Mouse (Mus musculus) thymus, postnatal 10 days (tissue): ENCODE results near the gene Sun2.

Source experiments
- DNase-seq, 2 experiments: peaks; one replicate each; pipeline ENCODE4 v3.0.0; 2021; ENCODE audit warnings: low spot score in 2 of 2

Gene Sun2

GRCm38 (mm10) chr15:79687175-79687574 is 55.2 kb downstream of the Sun2 start:
- DNase-seq = no peak

DNA sequence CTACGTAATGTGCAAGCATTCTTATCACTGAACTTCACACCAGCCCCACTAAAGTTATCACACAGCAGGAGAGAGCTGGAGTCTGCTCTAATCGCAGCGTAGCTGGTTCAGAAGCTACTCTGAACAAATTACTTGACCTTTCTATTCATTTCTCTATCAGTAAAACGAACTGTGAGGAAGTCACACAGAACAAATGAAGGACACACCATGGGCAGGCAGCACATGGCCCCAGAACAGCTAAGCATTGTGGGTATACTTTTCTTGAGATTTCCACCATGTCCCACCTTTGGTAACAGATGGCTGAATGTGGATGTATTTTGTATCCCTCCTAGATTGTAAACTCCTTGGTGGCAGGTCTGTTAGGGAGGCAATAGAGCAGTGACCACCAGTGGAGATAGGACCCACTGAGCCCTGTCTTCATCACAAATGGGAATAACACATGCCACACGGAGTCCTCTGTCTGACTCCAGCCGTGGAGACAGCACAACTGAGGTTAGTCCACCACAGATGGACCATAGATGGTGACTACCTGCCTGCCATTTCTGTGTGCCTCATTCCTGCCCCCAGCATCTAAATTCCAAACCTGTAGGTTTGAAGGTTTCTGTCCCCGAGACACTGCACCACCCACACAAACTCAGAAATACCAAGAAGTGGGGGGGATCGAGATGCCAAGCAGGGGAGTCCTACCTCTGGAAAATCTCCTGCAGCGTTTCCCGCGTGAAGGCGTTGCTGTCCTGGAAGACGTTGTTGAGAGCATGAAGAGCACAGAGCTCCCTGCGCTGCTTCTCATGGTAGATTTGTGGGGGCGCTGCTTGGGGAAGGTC is 56.1 kb downstream of the Sun2 start:
- DNase-seq = no peak

DNA sequence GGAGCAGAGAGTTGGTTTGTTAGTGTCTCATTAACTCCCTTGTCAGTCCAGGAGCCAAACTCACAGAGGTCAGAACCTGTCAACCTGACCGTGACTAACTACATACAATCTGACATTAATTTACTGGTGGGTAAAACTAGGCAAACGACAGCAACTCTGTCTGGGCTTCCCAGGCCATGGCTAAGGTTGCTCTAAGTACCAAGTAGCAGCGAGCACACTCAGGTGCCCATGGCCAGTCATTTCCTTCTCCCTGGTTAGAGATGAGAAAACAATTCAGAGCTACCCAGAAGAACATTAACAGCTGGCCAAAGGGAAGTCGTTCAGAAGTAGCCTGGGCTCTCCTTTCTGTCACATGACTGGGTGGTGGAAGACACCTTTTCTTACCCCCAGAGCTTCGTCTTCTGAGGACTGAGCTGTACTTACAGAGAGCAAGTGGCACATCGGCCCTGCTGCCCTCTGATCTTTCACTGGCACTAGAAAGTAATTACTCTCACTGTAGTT is 57.1 kb downstream of the Sun2 start:
- DNase-seq = no peak

GRCm38 (mm10) chr15:79684616-79685015 is 57.7 kb downstream of the Sun2 start:
- DNase-seq = no peak

GRCm38 (mm10) chr15:79683707-79684465 is 58.5 kb downstream of the Sun2 start:
- no peak for DNase-seq

GRCm38 (mm10) chr15:79683146-79683545 is 59.2 kb downstream of the Sun2 start:
- DNase-seq = no peak

DNA sequence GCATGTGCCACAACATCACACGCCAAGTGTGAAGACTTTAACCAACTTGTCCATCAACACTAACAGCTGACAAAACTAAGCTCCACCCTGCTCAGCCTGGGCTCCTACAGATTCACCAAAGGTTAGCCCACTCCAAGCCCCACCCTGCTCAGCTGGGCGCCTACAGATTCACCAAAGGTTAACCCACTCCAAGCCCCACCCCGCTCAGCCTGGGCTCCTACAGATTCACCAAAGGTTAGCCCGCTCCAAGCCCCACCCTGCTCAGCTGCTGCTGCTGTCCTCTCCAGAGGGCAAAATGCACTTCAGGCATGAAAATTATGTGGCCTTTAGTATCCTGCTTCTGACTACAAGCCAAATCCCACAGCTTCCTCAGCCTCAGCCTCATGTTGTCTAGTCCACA is 60.4 kb downstream of the Sun2 start:
- no peak for DNase-seq

DNA sequence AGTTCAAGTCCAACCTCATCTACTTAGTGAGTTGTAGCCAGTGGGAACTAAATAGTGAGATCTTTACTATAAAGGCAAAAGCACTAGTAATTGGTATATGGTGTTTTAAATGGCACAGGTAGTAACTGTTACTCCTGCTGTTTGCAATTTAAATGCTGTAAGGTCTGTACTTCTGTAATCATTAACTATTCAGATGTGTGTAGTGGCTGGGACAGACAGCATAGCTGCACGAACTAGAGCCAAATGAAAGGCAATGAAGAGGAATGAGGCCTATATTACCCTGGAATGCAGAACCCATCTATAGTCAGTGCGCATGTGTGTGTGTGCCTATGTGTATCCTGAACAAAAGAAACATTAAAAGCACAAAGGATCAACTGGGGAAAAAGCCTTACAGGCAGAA is 64.4 kb downstream of the Sun2 start:
- DNase-seq = no peak
